Mouse (Mus musculus): ENCODE measurements at regions not wholly inside any gene's neighbourhood (a gene's known extent, or its start where the extent isn't known, plus 50 kb on each side); places are given as distances from the start of the nearest gene placed in this dataset.

DNA sequence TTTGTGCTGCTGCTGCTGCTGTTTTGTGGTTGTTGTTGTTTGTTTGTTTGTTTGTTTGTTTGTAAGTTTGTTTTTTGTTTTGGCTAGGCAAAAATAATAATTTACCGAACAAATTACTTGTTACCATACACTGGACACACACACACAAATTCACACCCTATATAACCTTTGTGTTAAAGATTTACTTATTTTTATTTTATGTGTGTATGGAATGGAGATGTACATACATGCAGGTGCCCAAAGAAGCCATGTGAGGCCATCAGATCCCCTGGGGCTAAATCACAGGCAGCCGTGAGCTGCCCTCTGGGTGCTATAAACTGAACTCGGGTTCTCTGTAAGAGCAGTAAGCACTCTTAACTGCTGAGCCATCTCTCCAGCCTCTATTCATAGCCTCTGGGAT lies 56.0 kb downstream of the Pttg1 start:
- WGBS, result 81% methylated on average over 3 of the region's 3 CpGs
- Histone ChIP-seq H3K4me2 (ENCODE audit: low read depth, low read length) (no peak overlapping the region), H3K36me3 (ENCODE audit: control insufficient read depth, insufficient read depth, low read length) (no peaks in the 10 kb centered on the region), H3K9me3 (ENCODE audit: control insufficient read depth, low read length) (no peaks in the 10 kb centered on the region), H3K4me1 (ENCODE audit: control insufficient read depth, insufficient read depth, low read length) (no peaks in the 10 kb centered on the region), H3K27ac (ENCODE audit: low read length) (no peak overlapping the region), H3K4me3 (ENCODE audit: low read length) (no peak overlapping the region), H3K9ac (ENCODE audit: low read depth, low read length) (no peak overlapping the region), H3K27me3 (replicated peaks; ENCODE audit: control insufficient read depth, insufficient read depth, low read length) (no peaks in the 10 kb centered on the region)
- no peak for ATAC-seq

DNA sequence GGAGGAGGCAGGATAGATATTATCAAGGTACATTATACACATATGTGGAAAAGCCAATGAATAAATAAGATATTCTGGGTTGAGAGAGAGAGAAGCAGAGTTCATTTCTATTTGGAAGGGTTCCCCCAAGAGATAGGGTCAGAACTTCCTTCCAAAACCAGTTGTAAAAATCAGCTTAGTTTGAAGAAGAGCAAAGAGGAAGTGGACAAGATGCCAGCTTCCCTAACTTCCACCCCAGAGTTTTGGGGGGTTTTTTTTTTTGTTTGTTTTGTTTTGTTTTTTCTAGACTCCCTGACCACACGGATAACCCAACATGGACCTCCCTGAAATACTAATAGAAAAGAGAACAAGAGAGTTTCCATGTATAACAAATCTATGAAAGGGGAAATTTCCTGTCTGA lies 57.7 kb downstream of the Pttg1 start:
- Histone ChIP-seq H3K27ac (ENCODE audit: low read length) (no peak overlapping the region), H3K27me3 (replicated peaks; ENCODE audit: control insufficient read depth, insufficient read depth, low read length) (no peaks in the 10 kb centered on the region), H3K4me2 (ENCODE audit: low read depth, low read length) (no peak overlapping the region), H3K9me3 (ENCODE audit: control insufficient read depth, low read length) (no peaks in the 10 kb centered on the region), H3K36me3 (ENCODE audit: control insufficient read depth, insufficient read depth, low read length) (no peaks in the 10 kb centered on the region), H3K4me1 (ENCODE audit: control insufficient read depth, insufficient read depth, low read length) (no peaks in the 10 kb centered on the region), H3K9ac (ENCODE audit: low read depth, low read length) (no peak overlapping the region), H3K4me3 (ENCODE audit: low read length) (no peak overlapping the region)
- ATAC-seq, result no peak
- 73% methylated on average over 1 of the region's 1 CpGs for WGBS

DNA sequence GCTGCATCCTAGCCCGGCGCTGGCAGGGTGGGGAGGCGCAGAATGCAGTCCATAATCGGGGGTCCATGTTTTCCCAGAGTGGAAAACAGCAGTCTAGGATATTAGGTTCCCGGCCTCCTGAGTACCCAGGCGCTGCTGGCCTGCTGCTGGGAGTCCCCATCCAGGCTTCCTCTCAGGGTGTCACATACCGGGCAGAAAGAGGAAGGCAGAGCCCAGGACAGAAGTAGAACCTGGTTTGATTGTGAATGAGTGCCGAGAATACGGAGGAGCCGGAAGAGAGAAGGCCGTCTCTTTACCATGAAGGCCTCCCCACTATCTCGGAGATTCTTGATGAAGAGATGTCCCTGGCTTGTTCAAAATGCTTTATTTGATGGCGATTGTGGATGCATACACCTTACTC lies 64.2 kb downstream of the Pttg1 start:
- H3K9ac ChIP-seq (ENCODE audit: low read depth, low read length), result no peak overlapping the region
- no peak overlapping the region for H3K4me2 ChIP-seq (ENCODE audit: low read depth, low read length)
- no peak for ATAC-seq

DNA sequence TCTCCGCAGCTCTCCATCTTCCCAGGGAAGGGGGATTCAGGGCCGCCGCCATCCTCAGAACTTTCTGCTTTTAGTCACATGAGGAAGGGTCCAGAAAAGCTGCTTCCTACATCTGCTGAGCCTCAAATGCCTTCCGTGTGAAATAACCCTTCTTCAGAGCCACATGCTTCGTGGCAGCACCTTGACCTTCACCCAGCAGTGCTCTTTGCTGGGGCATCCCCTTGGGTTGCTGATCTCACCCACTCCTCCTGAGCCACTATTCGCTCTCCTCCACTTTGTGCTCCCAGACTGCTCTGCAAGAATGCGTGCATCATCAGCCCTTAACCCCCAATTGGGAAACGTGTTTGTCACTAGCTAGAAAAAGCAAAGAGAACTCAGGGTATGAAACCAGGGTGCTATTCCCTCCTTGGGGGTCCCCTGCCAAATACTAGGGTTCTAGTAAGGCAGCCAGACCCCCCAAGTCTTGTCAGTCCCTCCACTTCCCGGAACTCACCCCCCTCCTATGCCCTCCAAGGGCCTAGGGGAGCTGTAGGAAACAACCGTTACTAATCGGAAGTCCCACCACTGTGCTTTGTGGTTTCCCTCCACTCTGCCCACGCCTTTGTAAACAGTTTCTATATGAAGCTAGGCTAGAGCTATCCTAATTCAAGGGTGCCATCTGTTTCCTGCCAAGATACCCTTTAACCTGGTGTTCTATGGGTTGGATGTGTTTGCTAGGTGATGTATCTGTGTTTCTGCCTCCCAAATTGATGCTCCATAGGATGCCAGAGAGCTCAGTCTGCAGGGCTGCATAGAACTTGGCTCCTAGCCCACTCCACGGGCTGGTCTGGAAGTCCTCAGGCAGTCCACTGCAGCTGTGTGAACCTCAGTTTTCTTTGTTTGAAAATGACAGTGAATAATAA lies 67.4 kb downstream of the Pttg1 start:
- Histone ChIP-seq H3K9ac (ENCODE audit: low read depth, low read length) (no peak overlapping the region), H3K9me3 (ENCODE audit: control insufficient read depth, low read length) (no peaks in the 10 kb centered on the region), H3K36me3 (ENCODE audit: control insufficient read depth, insufficient read depth, low read length) (no peaks in the 10 kb centered on the region), H3K4me3 (ENCODE audit: low read length) (no peak overlapping the region), H3K27me3 (replicated peaks; ENCODE audit: control insufficient read depth, insufficient read depth, low read length) (no peaks in the 10 kb centered on the region), H3K4me2 (ENCODE audit: low read depth, low read length) (no peak overlapping the region), H3K27ac (ENCODE audit: low read length) (no peak overlapping the region), H3K4me1 (ENCODE audit: control insufficient read depth, insufficient read depth, low read length) (no peaks in the 10 kb centered on the region)
- WGBS, result 59% methylated on average over 13 of the region's 13 CpGs
- ATAC-seq, result no peak

More for the DNA sequence above, 64.2 kb downstream of the Pttg1 start:
- Histone ChIP-seq H3K9me3 (ENCODE audit: control insufficient read depth, low read length) (no peaks in the 10 kb centered on the region), H3K27me3 (replicated peaks; ENCODE audit: control insufficient read depth, insufficient read depth, low read length) (no peaks in the 10 kb centered on the region), H3K4me1 (ENCODE audit: control insufficient read depth, insufficient read depth, low read length) (no peaks in the 10 kb centered on the region), H3K36me3 (ENCODE audit: control insufficient read depth, insufficient read depth, low read length) (no peaks in the 10 kb centered on the region), H3K4me3 (ENCODE audit: low read length) (no peak overlapping the region), H3K27ac (ENCODE audit: low read length) (no peak overlapping the region)
- WGBS, result 72% methylated on average over 13 of the region's 13 CpGs

DNA sequence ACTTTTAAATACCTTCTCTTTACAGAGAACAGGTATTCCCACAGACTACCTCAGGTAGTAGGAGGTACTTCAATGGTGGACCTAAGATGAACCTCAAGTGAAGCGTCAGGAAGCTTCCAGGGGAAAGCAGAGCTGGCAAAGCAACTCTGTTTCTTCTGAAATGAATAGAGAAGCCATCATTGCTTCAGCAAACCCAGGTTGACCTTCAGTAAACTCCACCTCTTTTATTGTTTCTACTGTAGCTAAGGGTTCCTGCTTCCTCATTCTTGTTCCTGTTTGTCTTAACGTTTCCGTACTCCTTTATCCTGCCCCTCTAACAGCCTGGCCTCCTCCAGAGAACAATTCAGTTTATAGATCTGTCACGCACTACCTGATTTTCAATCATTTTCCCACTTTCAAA lies 72.4 kb downstream of the Pttg1 start:
- no peak overlapping the region for H3K4me2 ChIP-seq (ENCODE audit: low read depth, low read length)
- 68% methylated on average over 4 of the region's 4 CpGs for WGBS
- H3K9ac ChIP-seq (ENCODE audit: low read depth, low read length), result no peak overlapping the region
- no peaks in the 10 kb centered on the region for H3K4me1 ChIP-seq (ENCODE audit: control insufficient read depth, insufficient read depth, low read length)
- no peaks in the 10 kb centered on the region for H3K27me3 ChIP-seq (replicated peaks; ENCODE audit: control insufficient read depth, insufficient read depth, low read length)
- no peak overlapping the region for H3K27ac ChIP-seq (ENCODE audit: low read length)
- H3K9me3 ChIP-seq (ENCODE audit: control insufficient read depth, low read length), result no peaks in the 10 kb centered on the region
- H3K36me3 ChIP-seq (ENCODE audit: control insufficient read depth, insufficient read depth, low read length), result no peaks in the 10 kb centered on the region
- no peak for ATAC-seq
- no peak overlapping the region for H3K4me3 ChIP-seq (ENCODE audit: low read length)

DNA sequence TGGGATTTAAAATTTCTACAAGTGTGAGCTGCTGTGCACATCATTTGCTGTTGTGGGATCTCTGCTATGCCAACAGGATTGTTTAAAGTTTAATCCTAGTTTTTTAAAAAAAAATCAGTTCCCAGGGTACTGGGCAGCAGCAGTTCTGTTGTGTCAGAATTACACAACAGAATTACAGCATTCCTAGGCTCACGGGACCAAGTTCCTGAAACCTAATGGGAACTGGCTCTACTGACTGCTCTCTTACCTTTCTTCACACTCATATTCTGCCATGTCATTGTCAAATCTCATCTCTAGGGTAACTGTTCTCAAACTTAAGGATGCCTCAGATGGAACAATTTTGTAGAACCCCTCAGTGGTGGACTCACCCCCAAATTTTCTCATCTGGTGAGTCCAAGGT lies 73.0 kb downstream of the Pttg1 start:
- H3K4me2 ChIP-seq (ENCODE audit: low read depth, low read length), result no peak overlapping the region
- no peaks in the 10 kb centered on the region for H3K36me3 ChIP-seq (ENCODE audit: control insufficient read depth, insufficient read depth, low read length)
- H3K27me3 ChIP-seq (replicated peaks; ENCODE audit: control insufficient read depth, insufficient read depth, low read length), result no peaks in the 10 kb centered on the region
- 90% methylated on average over 1 of the region's 1 CpGs for WGBS
- no peak overlapping the region for H3K4me3 ChIP-seq (ENCODE audit: low read length)
- H3K9ac ChIP-seq (ENCODE audit: low read depth, low read length), result no peak overlapping the region
- H3K4me1 ChIP-seq (ENCODE audit: control insufficient read depth, insufficient read depth, low read length), result no peaks in the 10 kb centered on the region
- no peaks in the 10 kb centered on the region for H3K9me3 ChIP-seq (ENCODE audit: control insufficient read depth, low read length)
- ATAC-seq, result no peak
- H3K27ac ChIP-seq (ENCODE audit: low read length), result no peak overlapping the region

DNA sequence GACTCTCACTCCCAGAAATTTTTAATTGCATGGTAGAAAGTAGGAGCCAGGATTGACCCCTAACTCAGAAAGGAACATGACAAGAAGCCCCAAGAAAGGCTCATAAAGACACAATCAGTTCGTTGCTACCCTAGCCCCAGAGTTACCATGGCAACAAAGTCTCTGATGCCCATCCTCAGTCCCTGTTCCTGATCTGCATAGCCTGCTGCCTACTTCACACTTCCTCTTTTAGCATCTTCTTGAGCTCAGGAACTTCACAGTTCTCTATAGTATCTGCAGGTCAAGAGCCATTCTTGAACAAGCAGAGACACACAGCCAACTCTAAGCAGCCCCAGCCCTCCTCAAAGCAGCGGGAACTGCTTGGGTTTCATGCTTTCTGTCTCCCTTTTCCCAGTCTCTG lies 74.2 kb downstream of the Pttg1 start:
- no peaks in the 10 kb centered on the region for H3K27me3 ChIP-seq (replicated peaks; ENCODE audit: control insufficient read depth, insufficient read depth, low read length)
- WGBS, result 65% methylated on average over 2 of the region's 2 CpGs
- no peak overlapping the region for H3K4me3 ChIP-seq (ENCODE audit: low read length)
- H3K4me1 ChIP-seq (ENCODE audit: control insufficient read depth, insufficient read depth, low read length), result no peaks in the 10 kb centered on the region
- no peak for ATAC-seq
- H3K9ac ChIP-seq (ENCODE audit: low read depth, low read length), result no peak overlapping the region
- no peaks in the 10 kb centered on the region for H3K36me3 ChIP-seq (ENCODE audit: control insufficient read depth, insufficient read depth, low read length)
- H3K27ac ChIP-seq (ENCODE audit: low read length), result no peak overlapping the region
- no peaks in the 10 kb centered on the region for H3K9me3 ChIP-seq (ENCODE audit: control insufficient read depth, low read length)
- no peak overlapping the region for H3K4me2 ChIP-seq (ENCODE audit: low read depth, low read length)

DNA sequence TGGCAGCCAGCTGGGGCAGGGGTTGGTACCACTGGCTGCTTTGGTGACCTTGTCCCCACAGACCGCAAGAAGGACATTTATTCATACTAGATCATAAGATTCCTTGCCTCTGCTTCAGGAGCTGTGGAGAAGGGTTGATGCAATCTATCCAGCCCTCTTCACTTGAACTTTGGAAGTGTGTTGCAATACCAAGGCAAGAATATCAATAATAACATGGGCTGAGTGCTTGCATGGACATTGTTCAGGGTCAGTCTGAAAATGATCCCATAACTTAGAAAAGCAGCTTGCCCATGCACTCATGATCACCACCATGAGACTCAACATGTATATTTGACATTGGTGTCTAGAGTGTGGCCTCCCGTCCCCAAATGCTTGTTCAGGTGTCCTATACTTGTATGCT lies 74.7 kb downstream of the Pttg1 start:
- Histone ChIP-seq H3K4me2 (ENCODE audit: low read depth, low read length) (no peak overlapping the region), H3K4me1 (ENCODE audit: control insufficient read depth, insufficient read depth, low read length) (no peaks in the 10 kb centered on the region), H3K36me3 (ENCODE audit: control insufficient read depth, insufficient read depth, low read length) (no peaks in the 10 kb centered on the region), H3K4me3 (ENCODE audit: low read length) (no peak overlapping the region), H3K27me3 (replicated peaks; ENCODE audit: control insufficient read depth, insufficient read depth, low read length) (no peaks in the 10 kb centered on the region), H3K9me3 (ENCODE audit: control insufficient read depth, low read length) (no peaks in the 10 kb centered on the region), H3K27ac (ENCODE audit: low read length) (no peak overlapping the region), H3K9ac (ENCODE audit: low read depth, low read length) (no peak overlapping the region)
- peak; percentile 42; the same call in 1 of the 2 replicates for ATAC-seq
- WGBS, result 89% methylated on average over 2 of the region's 2 CpGs

DNA sequence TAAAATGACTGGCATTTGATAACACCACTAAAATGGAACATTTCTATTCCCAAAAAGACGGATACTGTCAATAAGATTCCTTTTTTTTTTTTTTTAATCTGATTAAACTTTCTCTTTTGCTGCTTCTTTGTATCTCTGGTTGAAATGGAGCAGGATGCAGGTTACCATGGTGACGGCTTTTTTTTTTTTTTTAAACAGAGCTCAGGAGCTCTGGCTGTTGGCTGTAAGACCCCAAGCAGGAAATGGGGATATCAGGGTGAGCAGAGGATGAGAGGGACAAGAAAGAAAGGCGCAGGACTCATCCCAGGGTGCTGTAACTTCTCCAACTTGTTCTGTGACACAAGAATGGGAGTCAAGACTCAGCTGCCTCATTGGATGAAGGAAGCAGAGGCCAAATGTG lies 75.8 kb downstream of the Pttg1 start:
- no peaks in the 10 kb centered on the region for H3K27me3 ChIP-seq (replicated peaks; ENCODE audit: control insufficient read depth, insufficient read depth, low read length)
- no peaks in the 10 kb centered on the region for H3K9me3 ChIP-seq (ENCODE audit: control insufficient read depth, low read length)
- H3K9ac ChIP-seq (ENCODE audit: low read depth, low read length), result no peak overlapping the region
- no peaks in the 10 kb centered on the region for H3K36me3 ChIP-seq (ENCODE audit: control insufficient read depth, insufficient read depth, low read length)
- no peak overlapping the region for H3K4me3 ChIP-seq (ENCODE audit: low read length)
- no peaks in the 10 kb centered on the region for H3K4me1 ChIP-seq (ENCODE audit: control insufficient read depth, insufficient read depth, low read length)
- WGBS, result 50% methylated on average over 3 of the region's 3 CpGs
- H3K4me2 ChIP-seq (ENCODE audit: low read depth, low read length), result no peak overlapping the region
- no peak overlapping the region for H3K27ac ChIP-seq (ENCODE audit: low read length)
- ATAC-seq, result no peak

DNA sequence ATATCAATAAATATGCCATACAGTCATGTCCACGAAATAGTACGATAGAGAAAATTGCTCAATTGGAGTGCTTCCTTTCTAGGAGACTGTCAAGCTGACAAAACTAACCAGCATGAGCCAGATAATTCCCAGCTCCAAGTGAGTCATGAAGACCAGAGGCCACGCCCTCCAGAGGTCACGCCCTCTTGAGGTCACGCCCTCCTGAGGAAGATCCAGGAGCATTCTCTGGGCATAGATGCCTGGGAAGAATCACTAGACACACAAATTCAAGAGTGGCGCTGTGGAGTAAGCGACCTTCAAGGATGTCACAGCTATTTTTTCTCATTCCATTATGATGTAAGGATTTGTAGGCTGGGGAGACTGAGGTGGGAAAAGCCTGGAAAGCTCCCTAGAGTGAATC lies 76.5 kb downstream of the Pttg1 start:
- H3K9ac ChIP-seq (ENCODE audit: low read depth, low read length), result no peak overlapping the region
- H3K4me1 ChIP-seq (ENCODE audit: control insufficient read depth, insufficient read depth, low read length), result peaks cover 4% of the 10 kb centered on the region; the same call in 1 of the 2 replicates
- H3K4me3 ChIP-seq (ENCODE audit: low read length), result no peak overlapping the region
- no peaks in the 10 kb centered on the region for H3K27me3 ChIP-seq (replicated peaks; ENCODE audit: control insufficient read depth, insufficient read depth, low read length)
- no peaks in the 10 kb centered on the region for H3K36me3 ChIP-seq (ENCODE audit: control insufficient read depth, insufficient read depth, low read length)
- H3K9me3 ChIP-seq (ENCODE audit: control insufficient read depth, low read length), result no peaks in the 10 kb centered on the region
- whole genome bisulfite sequencing, result 53% methylated on average over 7 of the region's 7 CpGs
- no peak overlapping the region for H3K4me2 ChIP-seq (ENCODE audit: low read depth, low read length)
- ATAC-seq, result no peak
- no peak overlapping the region for H3K27ac ChIP-seq (ENCODE audit: low read length)

Data from intestine, embryonic 16.5 days (tissue).